Mouse (Mus musculus) cerebral cortex, adult 2 months (tissue): ENCODE results near the gene Mta1.

ENCODE experiments used
- WGBS: fragments of 180-500 bp; shearing (Covaris S2); methylation state at CpG from one replicate; pipeline ENCODE4 v1.1.7; 2018; 5-methylcytosine and 5-hydroxymethylcytosine counted together

Mta1 gene

DNA sequence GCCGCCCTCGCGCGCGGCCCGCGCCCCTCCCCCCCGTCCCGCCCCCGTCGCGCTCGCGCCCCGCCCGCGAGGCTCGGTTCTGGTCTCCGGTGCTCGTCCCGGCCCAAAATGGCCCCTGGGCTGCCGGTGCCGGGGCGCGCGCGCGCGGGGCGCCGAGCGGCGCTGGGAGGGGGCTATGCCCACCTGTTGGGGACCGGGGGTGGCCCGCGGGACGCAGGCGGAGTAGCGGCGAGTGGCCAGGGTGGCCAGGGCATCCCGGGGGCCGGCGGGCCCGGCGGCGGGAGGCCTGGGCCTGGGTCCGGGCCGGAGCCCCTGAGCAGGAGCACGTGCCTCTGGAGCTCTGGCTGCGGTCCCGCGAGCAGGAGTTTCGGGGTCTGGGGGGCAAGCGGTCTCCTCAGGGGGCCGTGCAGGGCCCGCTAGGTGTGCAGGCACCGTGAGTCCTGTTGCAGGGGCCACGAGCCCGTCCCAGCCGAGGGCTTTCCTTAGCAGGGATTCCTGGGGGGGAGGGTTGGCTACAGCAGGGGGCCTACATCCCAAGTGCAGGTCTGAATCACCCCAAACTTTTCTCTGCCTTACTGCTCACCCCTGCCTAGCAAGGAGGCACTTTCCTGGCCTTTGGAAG lies 563 bp downstream of the Mta1 start:
- under 1% methylated on average over 45 of the region's 60 CpGs for WGBS

GRCm38 (mm10) chr12:113099470-113100237 lies 1.6 kb downstream of the Mta1 start:
- 33% methylated on average over 6 of the region's 6 CpGs for WGBS

DNA sequence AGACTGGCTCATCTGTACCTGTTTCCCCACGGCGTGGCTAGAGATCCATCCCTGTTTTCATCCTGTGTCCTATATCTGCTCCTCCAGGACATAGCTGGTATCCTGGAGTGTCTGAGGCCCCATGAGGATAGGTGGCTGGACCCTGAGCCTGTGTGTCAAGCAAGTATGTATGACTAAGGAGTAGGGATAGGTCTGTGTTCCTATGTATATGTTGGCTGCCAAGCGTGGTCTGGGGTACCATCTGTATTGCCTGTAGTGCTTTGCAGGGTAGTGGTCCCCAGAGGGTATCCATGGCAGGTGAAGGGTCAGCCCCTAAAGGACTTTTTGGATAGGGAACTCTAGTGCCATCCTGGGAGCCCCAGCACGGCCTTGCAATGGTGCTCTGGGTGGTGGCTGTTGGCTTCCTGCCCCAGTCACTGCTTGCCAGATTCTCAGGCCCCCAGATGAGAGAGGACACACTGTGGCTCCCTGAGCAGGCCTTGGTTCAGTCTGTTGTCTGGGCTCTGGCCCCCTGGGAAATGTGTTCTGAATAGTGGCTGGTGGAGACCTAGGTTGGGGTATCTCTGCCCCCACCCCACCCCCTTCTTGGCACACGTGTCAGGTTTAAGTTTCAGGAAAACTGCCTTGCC lies 2.5 kb downstream of the Mta1 start:
- WGBS, result 42% methylated on average over 5 of the region's 5 CpGs

DNA sequence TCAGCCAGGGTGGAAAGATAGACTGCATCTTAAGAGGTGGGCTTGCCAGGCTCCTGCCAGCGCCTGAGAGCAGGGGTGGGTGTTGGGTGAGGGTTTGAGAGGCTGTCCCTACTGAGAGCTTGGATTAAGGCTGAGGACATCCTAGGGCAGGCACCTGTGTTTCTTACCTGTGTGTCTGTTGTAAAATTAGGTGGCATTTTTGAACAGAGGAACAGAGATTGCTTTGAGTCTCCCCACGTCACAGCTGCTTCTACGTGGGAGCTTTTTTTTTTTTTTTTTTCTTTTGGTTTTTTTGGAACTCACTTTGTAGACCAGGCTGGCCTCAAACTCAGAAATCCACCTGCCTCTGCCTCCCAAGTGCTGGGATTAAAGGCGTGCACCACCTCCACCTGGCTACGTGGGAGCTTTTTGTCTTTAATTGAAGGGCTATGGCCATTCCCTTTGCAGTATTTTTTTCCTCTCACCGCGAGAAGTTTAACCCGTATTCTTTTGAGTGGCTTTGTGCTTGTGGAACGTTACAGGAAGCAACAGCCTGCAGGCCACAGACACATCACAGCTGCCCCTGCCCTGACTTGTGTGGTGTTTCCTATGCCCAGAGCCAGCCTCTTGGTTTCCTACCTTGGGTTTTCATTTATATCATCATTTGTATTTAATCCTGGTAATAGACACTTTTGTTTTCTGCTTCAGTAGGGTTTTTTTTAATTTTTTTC lies 3.3 kb downstream of the Mta1 start:
- 48% methylated on average over 9 of the region's 9 CpGs for WGBS

DNA sequence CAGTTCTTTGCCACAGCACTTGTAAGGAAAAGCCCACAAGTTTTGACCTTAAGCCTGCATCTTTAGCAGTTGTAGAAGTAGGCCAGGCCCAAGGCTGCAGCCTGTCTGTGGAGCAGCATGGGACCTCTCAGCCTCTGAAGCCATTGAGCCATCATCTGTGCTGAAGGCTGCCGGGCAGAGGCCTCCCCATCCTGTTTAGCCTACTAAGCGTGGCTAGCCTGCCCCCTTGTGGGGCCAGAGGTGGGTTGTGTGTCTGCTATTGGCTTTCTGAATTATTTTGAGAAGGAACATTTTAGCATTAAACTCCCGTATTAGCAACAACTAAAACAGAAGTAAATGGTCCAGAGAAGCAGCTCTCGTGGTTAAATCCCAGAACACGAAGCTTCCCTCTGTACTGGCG lies 4.4 kb downstream of the Mta1 start:
- WGBS, result 41% methylated on average over 6 of the region's 6 CpGs

GRCm38 (mm10) chr12:113103846-113104451 lies 5.9 kb downstream of the Mta1 start:
- 82% methylated on average over 8 of the region's 8 CpGs for WGBS

- WGBS, result 42% methylated on average over 6 of the region's 6 CpGs
Observed at GRCm38 (mm10) chr12:113106386-113106785, 8.3 kb downstream of the Mta1 start.

DNA sequence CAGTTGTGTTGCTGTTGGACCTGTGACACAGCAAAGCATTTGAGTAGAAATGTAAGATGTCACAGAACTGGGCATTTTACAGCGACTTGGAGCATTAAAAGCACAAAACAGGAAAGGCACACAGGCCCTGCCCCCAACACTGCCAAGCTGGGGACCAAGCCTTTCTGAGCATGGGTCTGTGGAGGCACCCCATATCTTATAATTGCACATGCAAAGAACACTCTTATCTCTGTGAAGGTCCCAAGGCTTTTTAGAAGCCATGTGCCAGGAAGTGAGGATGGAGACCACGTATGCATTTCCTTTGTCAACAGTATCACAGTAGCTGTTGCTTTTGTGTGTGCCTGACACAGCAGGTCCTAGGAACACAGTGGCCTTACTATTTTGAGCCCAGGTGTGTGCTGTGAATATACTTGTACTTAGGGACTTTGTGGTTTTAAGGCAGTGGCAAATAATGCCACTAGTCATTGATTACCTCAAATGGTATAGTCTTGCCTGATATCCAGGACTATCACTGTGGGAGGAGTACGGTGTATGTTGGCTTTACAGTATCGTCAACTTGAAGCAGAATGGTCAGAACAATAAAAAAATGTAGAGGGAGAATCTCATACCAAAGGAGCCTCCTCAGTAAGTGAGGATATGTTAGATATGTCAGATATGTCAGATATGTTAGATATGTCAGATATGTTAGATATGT lies 9.5 kb downstream of the Mta1 start:
- 69% methylated on average over 4 of the region's 4 CpGs for WGBS

DNA sequence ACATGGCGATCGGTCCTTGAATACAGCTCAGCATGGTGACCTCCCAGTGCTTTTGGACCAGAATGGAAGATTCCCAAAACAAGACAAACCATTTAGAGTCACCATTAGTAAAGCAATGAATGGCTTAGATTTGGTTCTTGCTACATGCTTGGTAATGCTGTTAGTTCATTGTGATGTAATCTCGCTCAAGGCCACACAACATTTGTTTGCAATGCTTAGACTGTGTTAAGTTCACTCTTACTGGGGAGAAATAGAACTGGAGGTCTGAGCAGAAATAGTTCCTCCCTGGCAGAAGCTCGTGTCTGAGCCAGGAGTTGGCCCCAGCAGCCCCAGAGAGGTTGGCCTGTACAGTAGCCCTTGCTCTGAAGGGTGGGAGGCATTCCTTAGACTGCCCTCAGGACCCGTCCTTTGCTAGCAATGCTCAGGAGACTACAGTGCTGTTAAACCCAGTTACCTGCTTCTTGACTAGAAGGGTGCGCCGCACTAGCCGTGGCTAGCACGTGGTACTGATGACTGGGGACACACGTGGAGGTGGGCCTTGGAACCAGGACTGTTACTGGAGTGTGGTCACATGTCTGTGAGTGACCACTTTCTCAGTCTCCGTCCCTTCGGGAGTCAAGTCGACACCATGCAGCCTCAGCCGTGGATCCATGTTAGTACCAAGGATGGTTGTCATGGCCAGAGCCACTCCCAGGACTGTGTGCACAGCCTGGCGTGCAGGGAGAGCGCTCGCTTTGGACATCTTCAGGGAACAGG lies 10.6 kb downstream of the Mta1 start:
- WGBS, result 80% methylated on average over 17 of the region's 17 CpGs

DNA sequence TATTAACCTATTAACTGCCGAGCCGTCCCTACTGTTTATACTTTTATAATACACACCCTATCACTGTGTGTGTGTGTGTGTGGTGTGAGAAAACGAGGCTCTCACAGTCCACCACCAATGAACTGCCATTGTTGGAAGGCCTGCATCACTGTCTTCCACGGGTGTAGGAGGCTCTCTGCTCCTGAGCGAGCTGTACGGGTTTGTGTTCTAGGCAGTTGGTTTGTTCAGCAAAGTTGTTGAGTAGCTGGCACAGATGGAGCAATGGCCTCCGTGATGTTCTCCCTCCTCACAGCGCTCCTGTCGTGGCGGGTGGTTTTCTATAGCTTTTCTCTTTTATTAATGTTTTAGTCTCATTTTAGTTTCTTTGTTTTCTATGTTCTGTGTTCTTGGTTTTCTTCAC lies 11.7 kb downstream of the Mta1 start:
- 52% methylated on average over 10 of the region's 10 CpGs for WGBS

GRCm38 (mm10) chr12:113114141-113114540 lies 16.1 kb downstream of the Mta1 start:
- 88% methylated on average over 4 of the region's 4 CpGs for WGBS

DNA sequence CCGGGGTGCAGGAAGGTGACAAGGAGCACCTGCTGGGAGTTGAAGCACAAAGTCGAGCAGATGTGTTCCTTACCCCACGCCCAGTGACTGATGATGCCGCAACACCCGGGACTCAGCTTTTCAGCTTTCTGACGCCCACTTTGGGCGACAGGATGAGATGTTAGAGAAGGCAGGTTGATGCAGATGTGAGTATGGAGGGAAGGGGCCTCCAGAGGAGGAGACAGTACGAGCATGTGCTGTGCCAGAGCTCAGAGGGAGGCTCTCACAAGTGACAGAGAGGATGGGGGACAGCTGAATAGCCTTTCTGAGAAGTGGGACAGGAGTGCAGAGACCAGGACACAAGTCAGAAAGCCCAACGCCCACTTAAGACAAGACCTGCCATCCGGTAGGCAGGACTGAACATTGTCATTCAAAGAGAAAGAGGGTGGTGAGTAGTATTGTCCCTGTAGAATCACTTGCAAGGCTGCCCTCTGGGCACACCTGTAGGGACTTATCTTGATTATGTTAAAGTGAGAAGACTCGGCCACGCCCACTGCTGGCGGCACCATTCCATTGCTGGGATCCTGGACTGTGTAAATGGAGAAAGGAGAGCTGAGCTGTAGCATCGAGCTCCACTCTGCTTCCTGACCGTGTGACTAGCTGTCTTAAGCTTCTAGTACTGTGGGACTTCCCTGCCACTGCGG lies 16.9 kb downstream of the Mta1 start:
- WGBS, result 76% methylated on average over 16 of the region's 16 CpGs

GRCm38 (mm10) chr12:113119516-113120410 lies 21.7 kb downstream of the Mta1 start:
- 81% methylated on average over 20 of the region's 20 CpGs for WGBS

DNA sequence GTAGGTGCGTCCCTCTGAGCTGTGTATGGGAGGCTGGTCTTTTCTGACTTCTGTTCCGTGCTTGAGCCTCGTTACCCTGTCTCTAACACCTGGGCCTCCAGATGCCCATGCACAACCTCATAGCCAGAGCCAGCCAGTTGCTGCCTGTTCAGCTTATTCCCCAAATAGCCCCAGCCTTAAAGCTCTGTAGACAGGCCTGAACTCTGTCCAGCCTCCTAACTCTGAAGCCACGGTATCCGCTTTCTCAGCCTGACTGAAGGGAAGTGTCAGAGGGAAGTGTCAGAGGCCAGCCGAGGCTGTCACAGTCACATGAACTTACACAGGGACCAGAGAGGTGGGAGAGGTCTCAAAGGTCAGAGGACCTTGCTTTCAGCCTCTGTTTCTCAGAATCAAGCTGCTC lies 26.6 kb downstream of the Mta1 start:
- 84% methylated on average over 6 of the region's 6 CpGs for WGBS

GRCm38 (mm10) chr12:113130732-113131131 lies 32.7 kb downstream of the Mta1 start:
- 94% methylated on average over 8 of the region's 8 CpGs for WGBS

DNA sequence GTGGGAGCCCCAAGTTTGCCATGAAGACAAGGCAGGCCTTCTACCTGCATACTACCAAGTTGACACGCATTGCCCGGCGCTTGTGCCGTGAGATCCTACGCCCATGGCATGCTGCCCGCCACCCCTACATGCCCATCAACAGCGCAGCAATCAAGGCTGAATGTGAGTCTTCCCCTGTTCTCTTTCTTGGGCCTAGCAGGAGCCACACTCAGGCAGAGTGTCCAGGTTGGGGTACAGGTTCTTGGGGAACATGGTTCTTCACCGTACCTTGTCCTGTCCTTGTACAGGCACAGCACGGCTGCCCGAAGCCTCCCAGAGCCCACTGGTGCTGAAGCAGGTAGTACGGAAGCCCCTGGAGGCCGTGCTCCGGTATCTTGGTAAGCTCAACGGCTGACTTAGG lies 33.5 kb downstream of the Mta1 start:
- WGBS, result 98% methylated on average over 14 of the region's 14 CpGs

GRCm38 (mm10) chr12:113132567-113132966 lies 34.5 kb downstream of the Mta1 start:
- 5% methylated on average over 2 of the region's 2 CpGs for WGBS

GRCm38 (mm10) chr12:113133260-113133659 lies 35.2 kb downstream of the Mta1 start:
- 80% methylated on average over 9 of the region's 9 CpGs for WGBS

GRCm38 (mm10) chr12:113133861-113134403 lies 35.9 kb downstream of the Mta1 start:
- WGBS, result 77% methylated on average over 5 of the region's 5 CpGs
